In genomic region chr3:56708260-56708659, GRCm38 (mm10) we compare ENCODE assay signal across 23 mouse cellular contexts.
DNase-seq lines count a peak whose midpoint lies in the region; ATAC-seq lines count a peak whose summit lies in the region.
"Had no signal": no experiment of that assay in that cellular context is flagged by ENCODE, and none has a peak within 500 bp of the region (broad histone marks: within the 10 kb centered on the region; RNA-seq: fewer than 3 reads in every experiment).

No protein-coding gene starts in this region.

- no peak overlapping the region for H3K4me3 ChIP-seq in embryonic facial prominence, embryonic 11.5 days (ENCODE audit: low read depth, low read length)
- H3K4me3 ChIP-seq in embryonic facial prominence, embryonic 10.5 days: no peak overlapping the region
- H3K4me3 ChIP-seq in midbrain, embryonic 11.5 days (ENCODE audit: low read depth, low read length): no peak overlapping the region
- H3K4me3 ChIP-seq in midbrain, embryonic 10.5 days: no peak overlapping the region
- H3K4me3 ChIP-seq in limb, embryonic 10.5 days: no peak overlapping the region
- no peak overlapping the region for H3K4me3 ChIP-seq in kidney, embryonic 14.5 days (ENCODE audit: low read length)
- H3K4me3 ChIP-seq: heart, embryonic 12.5 days; kidney, embryonic 15.5 days; limb, embryonic 15.5 days; stomach, embryonic 15.5 days had no signal

- no peak overlapping the region for H3K4me2 ChIP-seq in embryonic facial prominence, embryonic 11.5 days (ENCODE audit: low read depth, low read length)
- H3K4me2 ChIP-seq in midbrain, embryonic 11.5 days: no peak overlapping the region
- no peak overlapping the region for H3K4me2 ChIP-seq in kidney, embryonic 14.5 days (replicated peaks; ENCODE audit: low read depth, low read length)
- H3K4me2 ChIP-seq: heart, embryonic 12.5 days; kidney, embryonic 15.5 days; limb, embryonic 15.5 days; lung, embryonic 14.5 days; stomach, embryonic 15.5 days had no signal

- H3K27me3 ChIP-seq in embryonic facial prominence, embryonic 11.5 days (ENCODE audit: control insufficient read depth, insufficient read depth, low read length): no peaks in the 10 kb centered on the region
- no peaks in the 10 kb centered on the region for H3K27me3 ChIP-seq in embryonic facial prominence, embryonic 10.5 days (replicated peaks; ENCODE audit: low read depth, poor library complexity, severe bottlenecking)
- H3K27me3 ChIP-seq in midbrain, embryonic 11.5 days (ENCODE audit: control insufficient read depth, insufficient read depth, low read length): no peaks in the 10 kb centered on the region
- H3K27me3 ChIP-seq in midbrain, embryonic 10.5 days (ENCODE audit: low read depth, poor library complexity, severe bottlenecking): no peaks in the 10 kb centered on the region
- H3K27me3 ChIP-seq in limb, embryonic 10.5 days (ENCODE audit: low read depth, poor library complexity, severe bottlenecking): no peaks in the 10 kb centered on the region
- H3K27me3 ChIP-seq in kidney, embryonic 14.5 days (ENCODE audit: control insufficient read depth, insufficient read depth, low read length): no peaks in the 10 kb centered on the region
- H3K27me3 ChIP-seq: heart, embryonic 12.5 days; kidney, embryonic 15.5 days; limb, embryonic 15.5 days; stomach, embryonic 15.5 days had no signal

- WGBS in embryonic facial prominence, embryonic 11.5 days: 39% methylated on average over 1 of the region's 1 CpGs
- 56% methylated on average over 1 of the region's 1 CpGs for WGBS in embryonic facial prominence, embryonic 10.5 days
- 85% methylated on average over 1 of the region's 1 CpGs for WGBS in midbrain, embryonic 11.5 days
- 74% methylated on average over 1 of the region's 1 CpGs for WGBS in midbrain, embryonic 10.5 days
- WGBS in limb, embryonic 10.5 days: 41% methylated on average over 1 of the region's 1 CpGs
- WGBS in kidney, embryonic 14.5 days: 81% methylated on average over 1 of the region's 1 CpGs

- DNase-seq in embryonic facial prominence, embryonic 11.5 days (ENCODE audit: low spot score): peak; percentile 63
- no peak for DNase-seq in embryonic facial prominence, embryonic 10.5 days (ENCODE audit: low spot score)
- peak; percentile 53 for DNase-seq in midbrain, embryonic 11.5 days (ENCODE audit: low spot score, missing footprints)
- no peak for DNase-seq in midbrain, embryonic 10.5 days (ENCODE audit: low spot score)
- no peak for DNase-seq in limb, embryonic 10.5 days (ENCODE audit: low spot score)
- DNase-seq in thymus, postnatal 0 days (ENCODE audit: low spot score): no peak
- DNase-seq: adrenal gland, postnatal 36 days; cerebellum, adult 9-10 months; gastrocnemius, postnatal 25 days; heart, adult 18-20 months; heart, postnatal 10 days; kidney, postnatal 4 days; lung, embryonic 14.5 days; lung, postnatal 4 days; thymus, postnatal 4 days had no signal

- no peaks in the 10 kb centered on the region for H3K4me1 ChIP-seq in embryonic facial prominence, embryonic 11.5 days (ENCODE audit: control insufficient read depth, insufficient read depth, low read length)
- H3K4me1 ChIP-seq in embryonic facial prominence, embryonic 10.5 days: peaks cover 17% of the 10 kb centered on the region; the same call in 1 of the 2 replicates
- no peaks in the 10 kb centered on the region for H3K4me1 ChIP-seq in midbrain, embryonic 11.5 days (ENCODE audit: control insufficient read depth, insufficient read depth, low read length)
- H3K4me1 ChIP-seq in midbrain, embryonic 10.5 days: no peaks in the 10 kb centered on the region
- peaks cover 36% of the 10 kb centered on the region for H3K4me1 ChIP-seq in limb, embryonic 10.5 days
- H3K4me1 ChIP-seq in kidney, embryonic 14.5 days (ENCODE audit: control insufficient read depth, insufficient read depth, low read length): no peaks in the 10 kb centered on the region
- H3K4me1 ChIP-seq: heart, embryonic 12.5 days; kidney, embryonic 15.5 days; limb, embryonic 15.5 days; stomach, embryonic 15.5 days had no signal

- no peak overlapping the region for H3K9ac ChIP-seq in embryonic facial prominence, embryonic 11.5 days (replicated peaks; ENCODE audit: low read length)
- no peak overlapping the region for H3K9ac ChIP-seq in midbrain, embryonic 11.5 days (ENCODE audit: low read length)
- no peak overlapping the region for H3K9ac ChIP-seq in kidney, embryonic 14.5 days (ENCODE audit: low read depth, low read length)
- H3K9ac ChIP-seq: heart, embryonic 12.5 days; kidney, embryonic 15.5 days; limb, embryonic 15.5 days; liver, embryonic 14.5 days; lung, embryonic 14.5 days; stomach, embryonic 15.5 days had no signal

- no peak for ATAC-seq in embryonic facial prominence, embryonic 11.5 days (replicated peaks; ENCODE audit: insufficient number of reproducible peaks, low FRiP score, low TSS enrichment, low read depth)
- ATAC-seq in midbrain, embryonic 11.5 days (ENCODE audit: low FRiP score): no peak
- no peak for ATAC-seq in kidney, embryonic 14.5 days (ENCODE audit: low FRiP score, low TSS enrichment)
- ATAC-seq: forebrain, embryonic 14.5 days; intestine, embryonic 16.5 days had no signal

- H3K36me3 ChIP-seq in embryonic facial prominence, embryonic 11.5 days (replicated peaks; ENCODE audit: control insufficient read depth, insufficient read depth, low read depth, low read length): no peaks in the 10 kb centered on the region
- no peaks in the 10 kb centered on the region for H3K36me3 ChIP-seq in embryonic facial prominence, embryonic 10.5 days (replicated peaks)
- H3K36me3 ChIP-seq in midbrain, embryonic 11.5 days (ENCODE audit: control insufficient read depth, insufficient read depth, low read length): no peaks in the 10 kb centered on the region
- no peaks in the 10 kb centered on the region for H3K36me3 ChIP-seq in midbrain, embryonic 10.5 days
- no peaks in the 10 kb centered on the region for H3K36me3 ChIP-seq in limb, embryonic 10.5 days
- no peaks in the 10 kb centered on the region for H3K36me3 ChIP-seq in kidney, embryonic 14.5 days (ENCODE audit: control insufficient read depth, insufficient read depth, low read length)
- H3K36me3 ChIP-seq: heart, embryonic 12.5 days; kidney, embryonic 15.5 days; limb, embryonic 15.5 days; stomach, embryonic 15.5 days had no signal

- no peak overlapping the region for H3K27ac ChIP-seq in embryonic facial prominence, embryonic 11.5 days (replicated peaks; ENCODE audit: low read depth, low read length)
- no peak overlapping the region for H3K27ac ChIP-seq in embryonic facial prominence, embryonic 10.5 days (replicated peaks)
- H3K27ac ChIP-seq in midbrain, embryonic 11.5 days (ENCODE audit: low read depth, low read length): no peak overlapping the region
- H3K27ac ChIP-seq in midbrain, embryonic 10.5 days (replicated peaks): no peak overlapping the region
- H3K27ac ChIP-seq in limb, embryonic 10.5 days: peak overlapping the region; percentile 3; the same call in 1 of the 2 replicates
- H3K27ac ChIP-seq in kidney, embryonic 14.5 days (ENCODE audit: low read depth, low read length): no peak overlapping the region
- H3K27ac ChIP-seq: kidney, embryonic 15.5 days; limb, embryonic 15.5 days; liver, embryonic 14.5 days; stomach, embryonic 15.5 days had no signal

- H3K9me3 ChIP-seq in embryonic facial prominence, embryonic 11.5 days (replicated peaks; ENCODE audit: control insufficient read depth, low read length): no peaks in the 10 kb centered on the region
- no peaks in the 10 kb centered on the region for H3K9me3 ChIP-seq in embryonic facial prominence, embryonic 10.5 days
- H3K9me3 ChIP-seq in midbrain, embryonic 11.5 days (ENCODE audit: control insufficient read depth, low read length): no peaks in the 10 kb centered on the region
- no peaks in the 10 kb centered on the region for H3K9me3 ChIP-seq in midbrain, embryonic 10.5 days (replicated peaks)
- H3K9me3 ChIP-seq in limb, embryonic 10.5 days (replicated peaks): no peaks in the 10 kb centered on the region
- H3K9me3 ChIP-seq in kidney, embryonic 14.5 days (ENCODE audit: control insufficient read depth, low read length): no peaks in the 10 kb centered on the region
- H3K9me3 ChIP-seq: heart, embryonic 12.5 days; kidney, embryonic 15.5 days; limb, embryonic 15.5 days; stomach, embryonic 15.5 days had no signal

Comparison
In these comparisons a context has a peak if more than half of its experiments do, and no peak if none do; other contexts are left out.
1. DNase-seq: peak in embryonic facial prominence, embryonic 11.5 days (single experiment) and midbrain, embryonic 11.5 days (single experiment); none in embryonic facial prominence, embryonic 10.5 days (single experiment), midbrain, embryonic 10.5 days (single experiment), limb, embryonic 10.5 days (single experiment) and thymus, postnatal 0 days (single experiment).